Mouse (Mus musculus) layer of hippocampus, adult 9-10 months (tissue): ENCODE results near the gene Tmem86a.
"Not testable (repeated sequence)": the region's sequence is repeated elsewhere in the genome, so short reads cannot be mapped to it uniquely, and the experiment has no call there.

ENCODE experiments used
- DNase-seq: peaks from one replicate; pipeline ENCODE4 v3.0.0; 2022; ENCODE audit warnings: low spot score

The Tmem86a gene

DNA sequence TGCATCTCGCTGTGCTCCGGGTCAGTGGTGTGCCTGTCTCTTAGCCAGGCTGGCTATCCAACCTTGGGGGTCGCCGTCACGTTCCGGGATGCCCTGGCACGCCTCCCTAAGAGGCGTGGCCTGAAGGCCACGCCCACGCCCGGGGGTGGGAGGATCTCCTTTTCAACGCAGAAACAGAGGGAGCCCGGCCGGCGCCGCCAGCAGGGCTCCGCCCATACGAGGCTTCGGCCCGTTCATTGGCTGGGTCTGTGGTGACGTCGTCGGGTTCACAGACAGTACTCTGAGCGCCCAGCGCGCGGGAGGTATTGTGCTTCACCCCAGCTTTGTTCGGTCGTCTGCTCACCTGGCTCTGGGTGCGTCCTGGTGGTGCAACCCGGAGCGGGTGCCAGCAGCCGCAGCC is at the start of gene Tmem86a:
Gene Tmem86a (plus strand): TSS at position 236 of the 400 bp plus-strand sequence.
- peak; percentile 92 for DNase-seq

DNA sequence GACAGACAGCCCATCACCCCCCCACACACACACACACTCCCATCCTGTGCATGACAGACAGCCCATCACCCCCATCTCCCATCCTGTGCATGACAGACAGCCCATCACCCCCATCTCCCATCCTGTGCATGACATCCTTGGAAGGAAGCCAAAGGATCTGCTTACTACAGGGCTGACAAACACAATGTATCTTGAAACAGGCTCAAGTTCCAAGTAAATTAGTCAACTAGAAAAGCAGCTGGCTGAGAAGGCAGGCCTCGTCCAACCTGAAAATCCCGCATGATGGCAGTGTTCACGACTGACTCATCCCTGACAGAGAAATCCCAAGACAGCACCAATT is 49.8 kb upstream of the Tmem86a start:
- DNase-seq = no peak

DNA sequence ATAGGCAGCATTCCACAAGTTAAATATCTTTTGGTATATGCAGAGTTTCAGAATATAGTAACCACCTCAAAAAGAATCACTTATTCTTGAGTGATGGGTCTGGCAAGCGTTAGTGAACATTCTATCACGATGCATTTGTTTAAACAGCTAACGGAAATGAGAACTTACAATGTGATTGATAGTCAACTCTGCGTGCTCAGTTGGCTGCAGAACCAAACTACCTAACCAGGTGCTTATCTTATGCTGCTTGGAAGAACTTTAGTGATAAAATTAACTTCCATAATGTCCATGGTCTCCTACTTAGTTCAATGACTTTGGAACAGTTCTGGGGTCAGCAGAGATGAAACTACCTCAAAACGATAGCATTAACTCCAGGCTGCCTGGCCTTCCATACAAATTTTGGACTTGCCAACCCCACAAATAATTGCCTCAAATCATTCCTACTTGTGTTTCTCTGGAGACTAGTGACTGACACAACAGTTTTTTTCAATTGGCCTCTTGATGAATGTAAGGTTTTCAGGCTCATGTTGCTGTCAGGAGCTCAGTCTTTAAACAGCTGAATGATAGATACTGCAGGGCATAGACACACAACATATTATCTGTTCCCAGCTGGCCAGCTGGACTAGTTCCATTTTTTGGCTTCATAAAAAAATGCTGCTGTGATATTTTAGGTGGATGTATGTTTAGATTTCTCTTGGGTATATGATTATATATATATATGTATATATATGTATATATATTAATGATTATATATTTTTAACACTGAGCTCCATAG is 49.1 kb upstream of the Tmem86a start:
- DNase-seq = no peak

DNA sequence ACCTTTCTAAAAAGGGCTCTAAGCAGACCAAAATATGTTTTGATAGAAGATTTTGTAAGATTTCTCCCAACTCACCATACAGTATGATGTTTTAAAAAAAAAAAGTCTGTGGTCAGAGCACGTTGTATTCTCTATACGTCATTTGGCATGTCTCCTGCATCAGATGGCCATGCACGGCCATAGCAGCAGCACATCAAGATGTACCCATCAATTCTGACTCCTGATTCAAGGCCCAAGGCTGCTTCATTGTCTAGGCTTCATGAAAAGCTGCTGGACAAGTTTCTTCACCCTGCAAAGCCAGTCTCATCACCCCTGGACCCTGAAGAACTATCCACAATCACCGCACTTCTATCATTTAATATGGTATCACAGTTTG is 48.5 kb upstream of the Tmem86a start:
- DNase-seq = no peak

DNA sequence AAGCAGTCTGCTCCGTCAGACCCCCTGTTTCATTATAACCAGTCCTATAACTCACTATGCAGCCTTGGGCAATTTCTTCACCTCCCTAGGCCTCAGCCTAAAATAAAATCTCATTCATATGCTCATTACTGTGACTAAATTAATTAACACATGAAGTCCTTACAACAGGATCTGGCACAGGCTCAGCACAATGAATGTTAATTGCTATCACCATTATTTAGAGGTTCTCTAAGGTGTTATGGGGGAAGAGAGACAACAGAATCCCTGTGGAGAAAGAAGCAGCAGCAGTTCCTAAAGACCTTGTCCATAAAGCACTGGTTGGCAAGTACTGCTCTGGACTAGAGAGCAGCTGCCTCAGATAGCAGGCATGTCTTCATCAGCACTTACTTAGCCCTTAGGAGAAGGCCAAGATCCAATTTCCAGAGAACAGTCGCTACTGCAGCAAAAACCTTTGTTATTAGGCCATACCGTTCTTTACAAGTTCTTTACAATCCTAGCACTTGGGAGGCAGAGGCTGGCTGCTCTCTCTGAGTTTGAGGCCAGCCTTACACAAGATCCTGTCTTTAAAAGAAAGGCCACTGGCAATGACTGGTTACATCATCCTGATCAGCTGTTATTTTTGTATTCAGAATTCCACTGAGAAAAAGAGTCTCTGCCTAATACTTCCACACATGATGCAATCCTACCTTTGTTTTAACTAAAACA is 46.8 kb upstream of the Tmem86a start:
- no peak for DNase-seq

DNA sequence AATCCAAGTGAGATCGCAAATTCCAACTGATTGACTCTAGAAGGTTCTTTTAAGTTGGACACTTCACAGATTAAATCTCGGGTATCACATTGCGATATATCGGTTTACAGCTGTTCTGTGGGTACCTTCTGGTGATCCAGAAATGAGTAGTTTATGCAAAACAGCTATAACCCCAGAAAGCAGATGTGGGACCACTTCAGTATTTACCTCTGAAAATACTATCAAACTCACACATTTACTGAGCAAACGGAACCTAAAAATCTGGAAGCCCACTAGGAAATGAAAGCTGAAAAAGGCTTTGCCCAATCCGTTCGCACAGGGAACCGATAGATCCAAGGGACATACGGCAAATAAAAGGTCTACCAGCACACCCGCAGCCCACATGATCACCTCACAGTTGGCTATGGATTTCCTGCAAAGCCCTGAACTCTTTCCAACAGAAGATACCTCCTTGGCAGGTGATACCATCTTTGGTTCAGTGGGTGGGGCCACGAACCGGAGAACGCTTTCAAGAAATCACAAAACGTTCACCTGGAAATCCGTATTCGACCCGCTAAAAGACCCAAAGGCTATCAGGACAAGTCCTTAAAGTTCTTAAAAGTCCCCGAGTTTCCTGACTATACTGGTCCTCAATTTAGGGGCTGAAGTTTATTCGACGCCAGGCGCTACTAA is 43.2 kb upstream of the Tmem86a start:
- DNase-seq = no peak

DNA sequence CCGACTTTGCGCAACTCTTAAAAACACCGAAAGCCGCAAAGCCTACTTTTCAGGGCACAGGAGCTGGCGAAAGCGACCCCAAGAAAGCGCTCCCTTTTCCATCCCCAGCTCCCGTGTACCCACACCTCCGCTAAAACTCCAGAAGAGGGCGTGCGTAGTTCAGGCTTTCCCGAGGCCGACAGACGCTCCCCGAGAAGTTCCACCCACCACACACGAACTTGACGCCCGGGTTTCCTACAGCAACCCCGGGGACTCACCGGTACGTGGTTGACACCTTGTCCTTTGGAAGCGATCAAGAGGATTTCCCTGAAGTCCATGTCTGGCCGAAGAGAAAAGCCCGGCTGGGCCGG is 42.6 kb upstream of the Tmem86a start:
- no peak for DNase-seq

DNA sequence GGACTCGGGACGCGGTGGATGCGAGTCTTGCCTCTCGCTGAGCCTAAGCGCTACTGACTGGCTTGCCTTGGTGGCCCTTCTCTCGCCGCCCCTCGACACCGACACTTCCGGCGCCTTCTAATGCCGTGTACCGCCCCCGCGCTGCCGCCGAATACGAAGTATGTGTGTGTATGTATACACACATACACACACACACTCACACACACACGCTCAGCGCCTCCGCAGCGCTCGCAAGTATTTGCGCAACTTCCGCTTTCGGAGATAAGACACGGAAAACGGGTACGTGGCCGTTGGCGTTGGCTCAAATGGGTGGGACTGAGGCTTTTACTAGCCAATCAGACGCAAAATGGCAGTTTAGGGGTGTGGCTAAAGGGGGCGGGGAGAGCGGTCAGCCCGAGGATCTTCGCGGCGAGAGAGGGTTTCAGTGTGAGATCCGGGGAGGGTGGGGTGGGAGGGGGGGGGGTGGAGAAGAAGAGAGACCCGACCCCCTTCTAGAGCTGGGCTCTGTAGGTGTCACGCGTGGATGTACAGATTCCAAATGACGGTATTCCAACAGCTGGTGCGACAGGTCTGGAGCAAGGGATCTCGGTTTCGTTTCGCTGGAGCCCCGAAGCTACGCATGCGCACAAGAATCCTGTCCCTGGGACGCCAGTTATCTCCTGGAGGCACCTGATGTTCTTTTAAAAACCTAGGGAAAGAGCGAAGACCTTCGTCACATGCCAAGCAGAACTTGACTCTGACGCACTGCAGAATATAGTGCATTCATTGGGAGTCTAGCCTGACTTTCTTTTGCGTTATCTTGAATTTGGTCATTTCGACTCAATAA is 42.0 kb upstream of the Tmem86a start, which contains the start of gene Spty2d1:
Gene Spty2d1 (minus strand): TSS at position 244 of the 826 bp plus-strand sequence.
- peak; percentile 99 for DNase-seq

DNA sequence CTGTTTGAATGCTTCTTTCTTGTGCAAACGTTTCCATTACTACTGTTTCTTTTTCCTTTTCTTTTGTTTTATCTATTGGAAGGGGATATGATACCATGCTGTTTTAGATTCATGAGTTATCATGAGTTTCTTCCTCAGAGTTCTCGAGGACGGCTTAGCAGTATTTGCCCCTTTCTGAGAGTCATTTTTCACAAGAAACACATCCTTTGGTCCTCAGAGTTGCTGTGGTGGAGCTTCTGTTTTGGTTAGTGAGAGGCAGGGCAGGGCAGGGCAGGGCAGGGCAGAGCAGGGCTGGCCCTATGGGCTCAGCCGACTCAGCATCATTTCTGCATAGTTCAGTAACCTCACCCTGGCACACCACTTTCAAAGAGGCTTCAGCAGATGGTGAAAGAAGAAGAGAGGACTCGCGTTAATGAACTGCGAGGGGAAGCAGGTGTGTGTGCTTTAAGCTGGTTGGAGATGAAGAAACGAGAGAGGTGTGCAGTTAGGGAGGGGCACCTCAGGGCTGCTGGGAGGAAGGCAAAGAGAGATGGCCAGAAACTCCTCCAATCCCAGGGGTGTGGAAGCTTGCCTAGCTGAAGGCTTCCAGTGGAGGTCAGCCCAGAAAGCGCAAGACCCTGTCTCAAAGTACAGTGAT is 37.2 kb upstream of the Tmem86a start:
- DNase-seq = no peak

DNA sequence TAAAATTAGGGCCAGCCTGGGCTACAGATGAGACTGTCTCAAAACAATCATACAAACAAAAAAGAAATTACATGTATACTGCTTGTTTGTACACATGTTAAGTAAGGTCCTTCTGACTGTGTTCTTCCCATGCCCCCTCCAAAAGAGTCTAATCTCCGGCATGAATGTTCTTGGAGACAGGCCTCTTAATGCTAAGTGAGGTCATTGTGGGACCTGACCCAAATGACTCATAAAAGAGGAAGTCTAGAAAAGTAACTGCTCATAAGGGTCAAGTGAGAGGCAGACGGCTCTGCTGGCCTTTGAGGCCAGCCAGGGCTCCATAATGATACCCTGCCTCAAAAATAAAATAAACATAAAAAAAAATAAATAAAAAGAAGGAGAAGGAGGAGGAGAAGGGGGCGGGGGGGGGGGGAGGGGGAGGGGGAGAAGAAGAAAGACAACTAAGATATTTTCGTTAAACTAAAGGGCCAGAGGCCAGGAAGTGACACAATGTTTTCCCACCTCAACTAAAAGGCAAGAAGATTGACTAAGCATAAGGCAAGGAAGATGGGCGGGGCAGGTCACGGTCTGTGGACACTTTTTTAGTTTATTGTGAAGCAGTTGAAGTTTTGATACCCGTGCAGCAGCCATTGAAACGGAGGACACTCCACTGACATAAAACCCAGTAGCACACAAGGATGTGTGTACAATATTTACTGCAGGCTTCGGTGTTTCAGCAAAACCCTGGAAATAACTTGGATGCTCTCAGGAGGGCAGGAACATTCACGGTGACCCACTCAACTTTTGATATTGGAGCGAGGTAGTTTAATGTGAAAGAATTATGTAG is 35.6 kb upstream of the Tmem86a start:
- no peak for DNase-seq

DNA sequence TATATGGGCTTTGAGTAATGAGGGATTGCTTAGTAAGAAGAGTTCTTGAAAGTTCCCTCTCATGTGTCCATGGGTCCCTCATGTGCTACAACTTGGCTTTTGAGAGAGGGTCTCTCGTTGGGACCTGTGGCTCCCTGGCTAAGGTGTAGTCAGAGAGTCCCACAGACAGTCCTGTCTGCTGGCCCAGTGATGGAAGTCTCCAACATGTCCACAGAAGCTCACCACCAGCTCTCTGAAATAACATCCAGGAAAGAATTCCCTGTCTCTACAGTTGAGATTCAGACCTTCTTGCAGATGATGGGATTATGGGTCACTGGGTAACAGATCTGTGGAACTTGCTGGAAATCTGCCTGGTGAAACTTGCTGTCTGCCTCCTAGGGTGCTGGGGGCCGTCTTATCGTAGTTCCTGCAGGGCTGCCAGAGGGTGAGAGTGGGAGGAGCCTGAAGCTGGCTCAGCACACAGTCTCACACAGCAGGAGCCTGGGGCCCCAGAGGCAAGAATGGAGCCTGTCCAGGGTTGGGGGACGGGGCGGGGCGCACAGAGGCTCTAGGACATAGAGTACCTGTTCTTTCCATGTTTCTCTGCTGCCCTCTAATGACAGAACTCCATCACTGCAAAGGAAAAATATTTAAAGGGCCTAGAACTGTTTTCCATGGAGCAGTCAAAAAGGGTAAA is 34.9 kb upstream of the Tmem86a start:
- peak; percentile 85 for DNase-seq

DNA sequence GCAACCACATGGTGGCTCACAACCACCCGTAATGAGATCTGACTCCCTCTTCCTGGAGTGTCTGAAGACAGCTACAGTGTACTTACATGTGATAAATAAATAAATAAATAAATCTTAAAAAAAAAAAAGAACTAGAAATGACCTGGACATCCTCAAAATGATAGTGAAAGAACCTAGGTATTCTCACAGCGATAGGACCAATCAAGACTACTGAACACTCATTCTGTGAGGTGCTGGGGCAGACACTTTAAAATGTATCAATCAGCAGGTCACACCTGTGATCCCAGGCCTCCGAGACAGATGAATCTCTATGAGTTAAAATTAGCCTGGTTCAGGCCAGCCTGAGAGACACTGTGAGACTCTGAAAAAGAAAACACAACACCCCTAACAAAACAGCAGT is 33.8 kb upstream of the Tmem86a start:
- no peak for DNase-seq

DNA sequence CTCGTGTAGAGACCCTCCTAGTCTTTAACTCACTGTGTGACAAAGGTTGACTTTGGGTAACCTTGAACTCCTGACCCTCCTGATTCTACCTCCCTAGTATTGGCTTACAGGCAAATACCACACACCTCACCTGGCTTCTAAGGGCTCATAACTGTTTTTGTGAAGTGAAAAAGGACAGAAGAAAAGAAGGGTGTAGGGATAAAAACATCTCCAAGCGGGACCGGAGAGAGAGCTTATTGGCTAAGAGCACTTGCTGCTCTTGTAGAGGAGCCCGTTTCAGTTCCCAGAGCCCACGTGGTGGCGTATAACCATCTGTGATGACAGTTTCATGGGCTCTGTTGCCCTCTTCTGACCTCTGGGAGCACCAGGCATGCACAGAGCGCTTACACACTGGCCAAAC is 33.3 kb upstream of the Tmem86a start:
- DNase-seq = no peak

DNA sequence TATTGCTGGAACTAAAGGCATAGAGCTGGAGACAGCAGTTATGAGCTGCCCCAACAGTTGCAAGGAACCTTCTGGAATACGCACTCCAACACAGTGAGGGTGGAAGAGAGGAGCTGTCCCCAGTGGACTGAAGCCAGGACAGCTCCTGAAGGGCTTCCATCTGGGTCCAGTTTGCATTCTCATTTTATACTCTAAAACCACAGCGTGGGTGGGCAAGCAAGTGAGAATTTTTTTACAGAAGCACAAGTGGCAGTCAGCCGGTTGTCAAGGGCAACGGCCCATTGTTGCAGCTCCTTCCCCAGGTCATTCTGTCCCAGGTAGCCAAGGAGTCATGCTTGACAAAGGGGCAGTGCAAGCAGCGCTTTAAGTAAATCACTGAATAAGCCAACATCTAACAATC is 30.8 kb upstream of the Tmem86a start:
- DNase-seq = no peak

DNA sequence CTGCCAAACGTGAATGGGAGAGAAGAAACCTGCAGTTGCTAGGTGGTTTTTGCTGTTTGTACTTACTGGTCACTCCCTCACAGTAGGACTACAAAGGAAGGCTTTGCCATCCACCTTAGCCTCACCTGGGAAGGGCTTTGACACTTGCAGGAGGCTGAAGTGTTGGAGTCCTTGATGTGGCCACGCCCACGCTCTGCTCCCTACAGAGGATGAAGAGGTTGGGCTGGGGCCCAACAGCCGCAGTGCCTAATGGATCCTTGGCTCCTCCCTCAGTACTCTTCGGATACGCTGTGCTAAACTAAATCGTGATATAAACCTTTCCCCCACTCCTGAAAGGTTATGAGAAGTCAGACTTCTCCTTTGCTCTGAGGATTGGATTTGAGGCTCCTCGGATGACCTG is 29.4 kb upstream of the Tmem86a start:
- no peak for DNase-seq

DNA sequence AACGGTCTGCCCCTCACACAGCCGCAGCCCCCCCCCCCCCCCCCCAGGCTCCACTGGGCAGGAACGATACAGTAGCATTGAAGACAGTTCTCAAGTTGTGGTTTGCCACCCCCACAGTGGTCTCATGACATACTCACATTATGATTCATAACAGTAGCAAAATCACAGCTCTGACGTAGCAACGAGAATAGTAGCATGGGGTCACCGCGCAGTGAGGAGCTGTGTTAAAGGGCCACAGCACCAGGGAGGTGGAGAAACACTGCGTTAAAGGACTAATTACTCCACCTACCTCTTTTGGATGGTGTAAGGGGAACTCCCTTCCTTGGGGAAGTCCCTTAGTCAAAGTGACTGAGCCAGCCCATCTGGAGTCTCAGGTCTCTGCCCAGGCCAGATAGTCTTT is 27.9 kb upstream of the Tmem86a start:
- DNase-seq = no peak

DNA sequence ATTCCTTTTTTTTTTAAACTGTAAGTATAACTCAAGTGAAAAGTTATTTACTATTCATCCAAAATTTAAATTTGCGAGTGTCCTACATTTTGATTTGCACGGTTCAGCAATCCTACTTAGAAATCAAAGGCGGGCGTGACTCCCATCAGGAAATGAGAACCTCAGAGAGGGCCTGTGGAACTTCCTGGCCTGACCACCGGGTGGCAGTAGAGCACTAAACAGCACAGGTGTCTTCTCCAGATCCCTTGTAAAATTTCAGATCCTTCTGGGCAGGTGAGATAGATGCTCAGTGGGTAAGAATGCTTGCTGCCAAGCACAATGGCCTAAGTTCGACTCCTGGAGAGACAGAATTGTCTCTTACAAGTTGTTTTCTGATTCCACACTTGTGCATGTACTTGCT is 26.9 kb upstream of the Tmem86a start:
- peak; percentile 92 for DNase-seq

DNA sequence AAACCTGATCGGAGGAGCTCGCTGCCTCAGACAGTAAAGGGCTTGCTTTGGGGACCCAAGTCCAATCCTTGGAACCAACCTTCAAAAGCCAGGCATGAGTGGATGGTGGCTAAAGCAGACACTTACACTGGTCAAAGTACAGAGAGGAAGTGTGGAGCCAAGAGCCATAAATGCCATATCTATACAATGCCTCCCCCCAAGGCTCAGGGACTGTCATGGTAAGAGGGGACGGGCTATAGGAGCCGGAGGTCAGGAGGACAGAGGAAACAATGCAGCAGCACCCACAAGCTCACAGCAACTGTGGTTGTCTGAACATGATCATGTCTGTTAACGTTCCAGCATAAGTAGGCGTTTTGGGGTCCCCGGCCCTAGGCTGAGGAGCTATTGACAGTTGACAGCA is 25.9 kb upstream of the Tmem86a start:
- DNase-seq = no peak

DNA sequence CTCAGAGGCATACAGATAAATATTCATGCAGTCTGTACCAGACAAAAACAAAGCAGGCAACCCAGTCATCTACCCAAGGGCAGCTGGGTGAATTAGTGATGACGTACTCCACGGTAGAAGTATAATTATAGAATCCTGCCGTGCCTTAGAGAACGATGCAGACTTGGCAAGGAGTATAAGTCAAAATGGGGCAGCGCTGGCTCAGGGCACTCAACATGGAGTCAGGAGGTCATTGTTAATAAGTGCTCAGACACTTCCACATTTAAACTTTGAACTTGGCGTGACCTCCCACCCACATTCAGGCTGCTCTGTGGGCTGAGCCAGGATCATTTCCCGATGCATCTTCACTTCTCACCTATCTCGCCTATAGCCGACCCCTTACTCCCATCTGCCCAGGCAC is 25.0 kb upstream of the Tmem86a start:
- DNase-seq = no peak

DNA sequence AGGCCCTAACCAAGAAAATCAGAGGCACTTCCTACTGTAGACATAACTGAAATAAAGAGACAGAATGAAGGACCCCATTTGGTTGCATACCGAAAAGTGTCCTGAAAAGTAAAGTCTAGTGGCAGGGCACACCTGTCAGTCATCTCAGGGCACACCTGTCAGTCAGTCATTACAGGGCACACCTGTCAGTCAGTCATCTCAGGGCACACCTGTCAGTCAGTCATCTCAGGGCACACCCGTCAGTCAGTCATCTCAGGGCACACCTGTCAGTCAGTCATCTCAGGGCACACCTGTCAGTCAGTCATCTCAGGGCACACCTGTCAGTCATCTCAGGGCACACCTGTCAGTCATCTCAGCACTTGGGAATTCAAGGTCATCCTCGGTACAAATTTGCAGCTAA is 23.5 kb upstream of the Tmem86a start:
- not testable (repeated sequence) for DNase-seq

DNA sequence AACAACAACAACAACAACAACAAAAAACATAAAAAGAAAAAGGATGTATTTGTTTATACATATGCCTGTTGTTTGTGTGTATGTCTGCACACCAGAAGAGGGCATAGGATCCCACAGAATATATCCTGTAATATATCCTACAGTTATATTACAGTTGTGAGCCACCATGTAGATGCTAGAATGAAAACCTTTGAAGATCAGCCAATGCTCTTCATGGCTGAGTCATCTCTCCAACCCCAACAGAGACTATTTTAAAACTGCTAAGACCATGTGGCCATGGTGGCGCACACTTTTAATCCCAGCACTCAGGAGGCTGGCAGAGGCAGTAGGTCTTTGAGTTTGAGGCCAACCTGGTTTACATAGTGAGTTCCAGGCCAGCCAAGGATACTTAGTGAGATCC is 22.9 kb upstream of the Tmem86a start:
- no peak for DNase-seq
